Mouse (Mus musculus): ENCODE data around the gene Ezr. TPM values are rescaled to one million over a fixed set of nuclear protein-coding genes. Genes with fewer than 3 reads are reported as not detected.
A peak's percentile ranks its signal among the peaks of the same experiment; 100 is the strongest.
"Not testable (repeated sequence)": the region's sequence is repeated elsewhere in the genome, so short reads cannot be mapped to it uniquely, and the experiment has no call there.

Gene Ezr
- total RNA-seq, 2 experiments from 2014 or later, result 32.5 to 36.9 TPM

- DNase-seq, result no peak
Measured at GRCm38 (mm10) chr17:6743039-6743575, 39.5 kb downstream of the Ezr start.

GRCm38 (mm10) chr17:6742083-6743038, 40.2 kb downstream of the Ezr start:
- peak; percentile 73 to 74 for DNase-seq

- no peak for DNase-seq
Measured at GRCm38 (mm10) chr17:6741271-6741670, 41.3 kb downstream of the Ezr start.

- DNase-seq, result no peak
Measured at GRCm38 (mm10) chr17:6740331-6741170, 42.0 kb downstream of the Ezr start.

- no peak for DNase-seq
Measured at GRCm38 (mm10) chr17:6739756-6740155, 42.8 kb downstream of the Ezr start.

- no peak for DNase-seq
Measured at GRCm38 (mm10) chr17:6739266-6739665, 43.3 kb downstream of the Ezr start.

- no peak for DNase-seq
Measured at GRCm38 (mm10) chr17:6738836-6739235, 43.7 kb downstream of the Ezr start.

- DNase-seq, result peak in 1 of 2 experiments; percentile 1
Measured at GRCm38 (mm10) chr17:6737273-6737997, 45.1 kb downstream of the Ezr start.

- no peak for DNase-seq
Measured at GRCm38 (mm10) chr17:6736306-6737272, 46.0 kb downstream of the Ezr start.

GRCm38 (mm10) chr17:6734746-6735441, 47.7 kb downstream of the Ezr start:
- no peak for DNase-seq

- no peak for DNase-seq
Measured at GRCm38 (mm10) chr17:6733322-6733875, 49.2 kb downstream of the Ezr start.

- DNase-seq, result no peak
Measured at GRCm38 (mm10) chr17:6732665-6733064, 49.9 kb downstream of the Ezr start.

- no peak for DNase-seq
Measured at GRCm38 (mm10) chr17:6731634-6732033, 51.0 kb downstream of the Ezr start.

GRCm38 (mm10) chr17:6731132-6731531, 51.5 kb downstream of the Ezr start:
- no peak for DNase-seq

- no peak for DNase-seq
Measured at GRCm38 (mm10) chr17:6729244-6729742, 53.3 kb downstream of the Ezr start.

GRCm38 (mm10) chr17:6727996-6728610, 54.5 kb downstream of the Ezr start:
- no peak for DNase-seq

GRCm38 (mm10) chr17:6713944-6714343, 68.6 kb downstream of the Ezr start:
- not testable (repeated sequence) for DNase-seq

- DNase-seq, result not testable (repeated sequence)
Measured at GRCm38 (mm10) chr17:6713483-6713882, 69.1 kb downstream of the Ezr start.

GRCm38 (mm10) chr17:6708194-6708593, 74.4 kb downstream of the Ezr start:
- DNase-seq, result not testable (repeated sequence)
